Mouse (Mus musculus) adrenal gland, postnatal 14 days (tissue): Measurements from ENCODE around the gene Naa25. TPM values are rescaled to one million over a fixed set of nuclear protein-coding genes. Genes with fewer than 3 reads are reported as not detected.

ENCODE experiments used
- DNase-seq: peaks from one replicate; pipeline ENCODE4 v3.0.0; 2021; ENCODE audit warnings: mixed read lengths
- long read RNA-seq, 2 experiments: library from polyadenylated mRNA; stranded (forward); transcript quantifications; one replicate each; pipeline ENCODE4 v2.0.0; 2021
- total RNA-seq: library from RNA; stranded (reverse); gene quantifications from 2 replicates; pipeline ENCODE4 v1.2.3, GENCODE M21; 2021

The Naa25 gene
- total RNA-seq = 34.7 and 36.3 TPM in 2 replicates
- long read RNA-seq, experiment 1, full-length matches to known transcripts = 16 of 26 reads
- long read RNA-seq, experiment 1, partial matches to known transcripts = 7 of 26 reads
- long read RNA-seq, experiment 1, other reads (novel, unspliced or antisense) = 3 of 26 reads
- long read RNA-seq, experiment 2, full-length matches to known transcripts = 25 of 37 reads
- long read RNA-seq, experiment 2, partial matches to known transcripts = 6 of 37 reads
- long read RNA-seq, experiment 2, other reads (novel, unspliced or antisense) = 6 of 37 reads

DNA sequence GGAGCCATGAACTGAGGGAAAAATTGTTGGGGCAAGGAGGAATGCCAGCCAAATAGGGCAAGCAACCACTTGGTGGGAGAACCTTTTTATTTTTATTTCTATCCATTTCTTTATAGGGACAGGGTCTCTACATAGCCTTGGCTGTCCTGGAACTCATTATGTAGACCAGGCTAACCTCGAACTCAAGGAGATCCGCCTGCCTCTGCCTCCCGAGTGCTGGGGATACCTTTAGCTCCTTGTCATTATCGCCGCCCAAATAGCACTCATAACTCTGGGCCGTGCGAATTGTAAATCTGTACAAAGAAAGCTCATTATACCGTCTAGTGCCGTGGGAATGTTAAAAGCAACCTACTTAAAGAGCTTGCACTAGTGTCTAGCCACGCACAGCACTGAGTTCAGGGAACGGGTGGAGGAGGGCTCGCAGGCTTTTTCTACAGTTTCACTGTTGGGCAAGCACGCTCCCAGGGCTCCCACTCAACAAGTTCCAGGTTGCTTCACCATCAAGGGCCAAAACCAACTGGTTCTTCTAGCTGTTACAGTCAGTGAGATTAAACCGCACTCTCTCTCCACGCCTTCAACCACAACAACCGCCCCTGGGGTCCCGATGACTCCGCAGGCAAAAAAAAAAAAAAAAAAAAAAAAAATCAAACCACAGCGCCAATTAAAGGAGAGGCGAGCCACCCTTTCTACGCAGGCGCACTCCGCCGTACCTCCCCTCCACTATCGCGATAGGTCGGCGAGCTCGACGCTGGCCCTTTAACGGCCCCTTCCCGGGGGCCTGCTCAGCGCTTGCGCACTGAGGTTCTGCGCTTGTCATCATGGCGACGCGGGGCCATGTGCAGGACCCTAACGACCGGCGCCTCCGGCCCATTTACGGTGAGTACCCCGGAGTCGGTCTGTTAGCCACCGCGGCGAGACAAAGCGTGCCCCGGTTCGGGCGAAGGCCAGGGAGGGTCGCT is at the start of gene Naa25:
Gene Naa25 (plus strand): TSS at position 750 of the 959 bp plus-strand sequence.
- peak; percentile 98 for DNase-seq

GRCm38 (mm10) chr5:121359229-121359628 is 38.5 kb upstream of the Naa25 start:
- DNase-seq = no peak

GRCm38 (mm10) chr5:121361696-121362095 is 36.0 kb upstream of the Naa25 start:
- DNase-seq = no peak

- DNase-seq = peak; percentile 36
These were observed 34.3 kb upstream of the Naa25 start for GRCm38 (mm10) chr5:121363441-121363840.

DNA sequence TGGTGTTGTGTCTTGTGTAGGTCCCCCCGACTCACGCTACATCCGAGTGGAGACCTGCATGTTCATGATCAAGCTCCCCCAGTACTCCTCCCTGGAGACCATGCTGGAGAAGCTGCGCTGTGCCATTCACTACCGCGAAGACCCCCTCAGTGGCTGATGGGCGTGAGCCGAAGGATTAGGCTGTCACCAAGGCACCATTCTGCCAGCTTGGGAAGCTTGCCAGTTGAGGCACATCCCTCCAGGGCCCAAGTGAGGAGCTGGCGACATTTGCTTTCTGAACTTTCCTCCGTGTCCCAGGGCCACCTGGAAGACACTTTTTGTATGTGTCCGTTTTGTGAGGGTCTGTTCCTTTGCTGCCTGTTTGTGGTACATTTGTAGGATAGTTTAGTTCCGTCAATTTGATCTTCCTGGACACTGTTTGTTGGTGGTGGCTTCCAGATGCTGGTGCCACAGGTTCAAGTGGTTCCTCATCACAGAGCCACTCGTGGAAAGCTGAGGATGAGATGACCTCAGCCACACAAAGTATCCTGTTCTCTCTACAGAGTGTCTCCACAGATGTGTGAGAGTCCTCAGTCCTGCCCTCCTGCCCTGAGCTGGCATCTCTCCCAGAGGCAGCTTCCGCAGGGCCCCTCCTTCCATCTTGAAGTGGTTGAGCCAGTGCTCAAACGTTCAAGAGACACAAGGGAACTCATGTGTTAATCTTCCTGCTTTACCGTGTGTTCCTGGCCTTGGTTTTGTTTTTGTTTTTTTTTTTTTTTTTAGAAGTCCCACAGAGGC is 31.1 kb upstream of the Naa25 start:
- DNase-seq = no peak

DNA sequence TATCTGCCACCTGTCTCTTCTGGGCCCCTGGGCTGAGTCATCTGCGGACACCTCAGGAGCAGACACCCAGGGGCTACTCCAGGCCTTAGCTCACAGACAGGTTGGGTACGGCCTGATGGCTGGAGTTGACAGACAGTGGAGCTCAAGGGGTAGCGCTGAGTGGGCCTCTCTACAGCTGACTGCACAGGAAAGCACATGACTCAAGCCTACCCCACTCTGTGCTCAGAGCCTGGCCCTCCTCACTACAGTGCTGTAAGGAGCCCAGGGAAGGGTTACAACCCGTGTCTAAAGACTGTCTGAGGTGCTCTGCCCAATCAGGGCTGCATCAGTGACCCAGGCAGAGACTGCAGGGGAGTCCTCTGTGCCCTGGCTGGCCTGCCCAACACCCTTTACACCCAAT is 30.5 kb upstream of the Naa25 start:
- no peak for DNase-seq

- no peak for DNase-seq
These were observed 26.0 kb upstream of the Naa25 start for GRCm38 (mm10) chr5:121371712-121372111.

DNA sequence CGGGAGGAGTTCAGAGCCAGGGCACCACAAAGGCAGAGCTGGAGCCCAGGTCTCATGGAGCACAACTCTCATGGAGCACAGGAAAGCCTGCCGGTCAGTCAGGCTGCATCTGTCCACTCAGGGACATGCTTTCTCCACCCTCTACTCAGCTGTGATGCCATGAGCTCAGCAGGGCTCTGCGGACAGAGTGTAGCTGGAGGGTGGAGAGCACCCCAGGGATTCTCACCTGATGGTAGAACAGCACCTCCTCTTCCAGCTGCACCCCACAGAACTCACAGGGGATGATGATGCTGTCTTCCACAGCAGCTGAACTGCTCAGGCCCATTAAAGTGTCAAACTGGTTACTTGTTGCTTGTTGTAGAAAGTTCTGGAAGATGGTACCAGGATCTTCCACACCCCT is 22.9 kb upstream of the Naa25 start:
- DNase-seq = no peak

DNA sequence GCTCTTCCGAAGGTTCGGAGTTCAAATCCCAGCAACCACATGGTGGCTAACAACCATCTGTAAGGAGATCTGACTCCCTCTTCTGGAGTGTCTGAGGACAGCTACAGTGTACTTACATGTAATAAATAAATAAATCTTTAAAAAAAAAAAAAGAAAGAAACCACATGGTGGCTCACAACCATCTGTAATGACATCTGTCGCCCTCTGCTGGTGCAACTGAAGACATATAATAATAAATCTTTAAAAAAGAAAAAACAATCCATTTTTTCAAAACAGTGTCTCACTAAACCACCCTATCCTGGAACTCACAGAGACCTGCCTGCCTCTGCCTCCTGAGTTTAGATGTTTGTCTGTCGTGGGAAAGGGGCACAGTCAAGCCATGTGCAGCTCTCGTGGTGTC is 20.8 kb upstream of the Naa25 start:
- peak; percentile 69 for DNase-seq

DNA sequence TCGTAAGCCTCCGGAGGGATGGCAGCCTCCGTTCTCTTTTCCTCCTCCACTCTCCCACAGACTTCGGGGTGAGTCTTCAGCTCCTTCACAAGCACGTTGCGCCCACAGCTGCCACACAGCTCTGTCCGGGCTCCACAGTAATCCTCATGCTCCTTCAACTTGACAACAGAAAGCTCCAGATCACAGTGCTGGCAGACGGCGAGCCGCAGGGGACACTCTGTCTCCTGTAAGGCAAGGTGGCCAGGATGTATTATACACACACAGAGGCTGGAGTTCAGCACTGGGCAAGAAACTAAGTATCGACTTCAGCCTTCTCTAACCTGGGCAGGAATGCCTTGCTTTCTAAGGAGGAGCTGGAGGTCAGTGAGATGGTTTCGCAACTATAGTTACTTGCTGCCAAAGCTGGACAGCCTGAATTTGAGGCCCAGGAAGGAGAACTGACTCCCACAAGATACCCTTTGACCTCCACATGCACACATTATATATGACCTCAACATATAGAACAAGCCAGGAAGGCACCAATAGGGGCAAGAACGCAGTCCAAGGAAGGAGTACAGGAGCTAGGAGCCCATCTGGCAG is 19.0 kb upstream of the Naa25 start:
- DNase-seq = no peak

DNA sequence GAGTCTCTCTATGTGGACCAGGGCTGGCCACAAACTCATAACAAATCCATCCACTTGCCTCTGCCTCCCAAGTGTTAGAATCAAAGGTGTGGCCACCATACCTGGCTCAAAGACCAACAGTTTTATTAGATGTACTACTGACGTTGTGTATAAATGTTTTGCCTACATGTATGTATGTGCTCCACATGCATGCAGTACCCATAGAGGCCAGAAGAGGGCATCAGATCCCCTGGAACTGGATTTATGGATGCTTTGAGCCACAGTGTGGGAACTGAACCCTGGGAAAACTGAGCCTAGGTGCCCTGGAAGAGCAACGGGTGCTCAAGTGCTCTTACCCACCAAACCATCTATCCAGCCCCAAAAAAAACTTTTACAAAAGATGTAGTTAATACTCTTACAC is 17.0 kb upstream of the Naa25 start:
- DNase-seq = no peak

DNA sequence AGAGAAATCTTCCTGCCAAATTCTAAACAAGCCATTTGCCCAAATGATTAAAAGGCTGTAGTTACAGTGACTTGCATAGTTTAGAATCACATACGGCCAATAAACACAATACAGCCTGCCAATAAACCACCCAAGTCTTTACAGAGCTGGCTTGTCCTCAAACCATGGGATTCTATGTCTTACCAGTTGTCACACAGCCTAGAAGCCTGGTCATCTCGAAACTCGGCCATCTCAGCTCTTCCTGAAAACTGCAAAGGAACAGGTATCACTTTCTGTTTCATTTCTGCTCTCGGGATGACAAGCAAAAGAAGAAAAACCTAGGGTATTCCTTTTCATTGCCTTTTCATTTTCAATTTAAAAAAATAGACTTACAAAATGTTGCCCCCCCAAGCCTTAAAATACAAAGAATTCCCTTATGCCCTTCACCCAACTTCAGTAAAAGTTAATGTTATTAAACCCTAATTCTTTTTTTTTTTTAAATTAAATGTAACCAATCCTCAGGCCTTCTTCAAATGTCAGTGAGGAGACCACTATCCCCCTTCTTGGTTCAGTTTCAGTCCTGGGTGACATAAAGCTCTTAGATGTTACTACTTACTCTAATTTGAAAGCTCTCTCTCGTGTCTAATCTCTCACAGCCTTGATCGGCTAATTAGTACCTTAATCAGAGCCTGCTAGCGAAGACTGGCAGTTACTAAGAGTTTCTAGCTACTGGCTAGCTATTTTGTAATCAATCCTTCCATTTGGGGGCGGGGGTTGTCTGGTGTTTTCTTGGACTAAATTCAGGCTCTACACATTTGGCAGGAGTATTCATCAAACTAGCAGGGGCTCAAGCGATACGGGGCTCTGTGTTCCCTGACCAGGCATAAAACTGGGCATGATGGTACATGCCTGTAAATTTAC is 13.6 kb upstream of the Naa25 start:
- no peak for DNase-seq

DNA sequence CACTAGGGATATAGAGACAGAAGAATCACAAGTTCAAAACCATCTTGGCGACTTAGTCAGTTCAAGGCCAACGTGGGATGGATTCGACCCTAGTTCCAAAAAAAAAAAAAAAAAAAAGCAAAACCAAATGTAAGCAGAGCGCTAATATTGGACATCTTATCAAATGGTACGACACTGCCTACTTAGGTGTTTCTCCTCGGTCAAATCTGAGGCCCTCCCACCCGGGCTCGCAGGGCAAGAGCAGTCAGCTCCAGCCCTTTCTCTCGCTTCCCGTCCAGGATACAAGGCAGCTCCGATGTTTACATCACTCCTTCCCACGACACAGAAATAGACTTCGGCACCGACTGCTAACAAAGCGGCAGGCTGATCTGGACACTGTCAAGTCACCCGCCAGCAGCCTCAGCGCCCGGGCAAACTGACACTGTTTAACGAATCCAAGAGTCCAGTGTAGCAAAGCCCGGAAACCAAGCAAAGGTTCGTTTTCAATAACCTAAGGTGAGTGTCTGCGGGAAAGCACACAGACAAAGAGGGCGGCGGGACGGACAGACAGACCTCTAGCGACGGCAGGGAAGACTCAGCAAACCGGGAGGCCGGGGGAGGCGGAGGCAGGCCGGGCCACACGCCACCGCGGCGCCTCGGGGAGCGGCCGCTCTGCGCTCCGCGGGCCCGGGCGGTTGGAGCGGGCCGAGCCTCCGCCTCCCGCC is 12.8 kb upstream of the Naa25 start:
- peak; percentile 70 for DNase-seq

GRCm38 (mm10) chr5:121385461-121386119 is 12.1 kb upstream of the Naa25 start, which contains the start of gene Trafd1:
Gene Trafd1 (minus strand): TSS chr5:121385632.
- peak; percentile 98 for DNase-seq

GRCm38 (mm10) chr5:121386120-121386909 is 11.4 kb upstream of the Naa25 start:
- DNase-seq = no peak

DNA sequence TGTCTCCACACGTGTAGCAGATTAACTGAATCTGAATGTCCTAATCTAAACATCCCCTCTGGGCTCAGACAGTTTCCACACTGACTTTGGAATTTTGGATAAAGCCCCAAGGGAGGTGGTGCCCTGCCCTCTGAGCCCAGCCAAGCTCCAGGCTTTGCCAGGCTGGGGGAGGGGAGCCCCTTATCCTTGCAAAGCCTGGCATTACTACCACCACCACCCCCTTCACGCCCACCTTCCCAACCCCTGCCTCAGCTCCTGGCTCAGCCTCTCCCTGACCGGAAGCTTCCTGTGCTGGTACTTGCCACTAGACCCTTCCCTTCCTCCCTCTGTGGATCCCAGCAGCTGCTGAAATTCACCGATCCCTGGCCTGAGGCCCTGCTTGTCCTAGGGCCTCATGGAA is 10.6 kb upstream of the Naa25 start:
- peak; percentile 61 for DNase-seq

DNA sequence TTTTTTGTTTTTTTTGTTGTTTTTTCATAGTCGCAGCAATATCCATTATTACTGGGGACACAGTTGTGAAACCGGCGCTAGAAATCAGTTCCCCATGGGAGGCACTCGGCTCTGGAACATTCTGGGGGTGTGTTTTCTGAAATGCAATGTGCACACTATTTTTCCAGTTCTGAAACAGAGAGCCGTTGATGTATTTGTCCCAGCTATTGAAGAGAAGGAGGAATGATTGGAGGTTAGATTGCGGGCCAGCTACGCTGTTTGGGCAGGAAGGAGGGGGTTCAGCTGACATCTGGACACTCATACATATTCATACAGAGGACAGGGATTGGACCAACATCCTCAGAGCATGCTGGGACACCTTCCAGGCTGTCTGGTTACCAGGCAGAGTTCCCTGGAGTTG is 8.6 kb upstream of the Naa25 start:
- DNase-seq = peak; percentile 39

- no peak for DNase-seq
These were observed 8.0 kb upstream of the Naa25 start for GRCm38 (mm10) chr5:121389691-121390090.
